Mouse (Mus musculus) left cerebral cortex, postnatal 36 days (tissue): ENCODE measurements at regions not wholly inside any gene's neighbourhood (a gene's known extent, or its start where the extent isn't known, plus 50 kb on each side); places are given as distances from the start of the nearest gene placed in this dataset.
"Not testable (repeated sequence)": the region's sequence is repeated elsewhere in the genome, so short reads cannot be mapped to it uniquely, and the experiment has no call there.

Source experiments
- DNase-seq, 2 experiments: peaks; one replicate each; pipeline ENCODE4 v3.0.0; 2021 to 2022; ENCODE audit warnings: low spot score in 2 of 2, mixed read lengths in 1 of 2
- intact Hi-C: fragments of 180-260 bp; cut with DNase I; formaldehyde crosslinking; loops from one replicate; pipeline ENCODE4 v1.15.1; 2025

DNA sequence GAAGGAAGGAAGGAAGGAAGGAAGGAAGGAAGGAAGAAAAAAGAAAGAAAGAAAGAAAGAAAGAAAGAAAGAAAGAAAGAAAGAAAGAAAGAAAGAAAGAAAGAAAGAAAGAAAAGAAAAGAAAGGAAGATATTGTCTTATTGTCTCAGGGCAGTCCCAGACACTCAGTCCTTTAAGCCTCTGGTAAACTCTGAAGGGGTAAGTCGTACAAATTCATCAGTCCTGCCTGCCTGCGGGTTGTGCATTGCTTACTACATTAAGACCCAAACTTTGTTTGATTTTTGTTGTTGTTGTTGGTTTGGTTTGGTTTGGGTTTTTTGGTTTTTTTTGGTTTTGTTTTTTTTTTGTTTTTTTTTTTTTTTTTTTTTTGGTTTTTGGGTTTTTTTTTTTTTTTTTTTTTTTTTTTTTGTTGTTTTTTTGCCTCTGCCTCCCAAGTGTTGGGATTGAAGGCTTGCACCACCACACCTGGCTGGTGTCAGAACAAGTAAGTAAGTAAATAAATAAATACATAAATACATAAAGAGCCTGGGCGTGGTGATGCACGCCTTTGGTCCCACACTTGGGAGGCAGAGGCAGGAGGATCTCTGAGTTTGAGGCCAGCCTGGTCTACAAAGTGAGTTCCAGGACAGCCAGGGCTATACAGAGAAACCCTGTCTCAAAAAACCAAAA is 1365.2 kb downstream of the Zfp704 start:
- DNase-seq, intact Hi-C loops: not testable (repeated sequence)

DNA sequence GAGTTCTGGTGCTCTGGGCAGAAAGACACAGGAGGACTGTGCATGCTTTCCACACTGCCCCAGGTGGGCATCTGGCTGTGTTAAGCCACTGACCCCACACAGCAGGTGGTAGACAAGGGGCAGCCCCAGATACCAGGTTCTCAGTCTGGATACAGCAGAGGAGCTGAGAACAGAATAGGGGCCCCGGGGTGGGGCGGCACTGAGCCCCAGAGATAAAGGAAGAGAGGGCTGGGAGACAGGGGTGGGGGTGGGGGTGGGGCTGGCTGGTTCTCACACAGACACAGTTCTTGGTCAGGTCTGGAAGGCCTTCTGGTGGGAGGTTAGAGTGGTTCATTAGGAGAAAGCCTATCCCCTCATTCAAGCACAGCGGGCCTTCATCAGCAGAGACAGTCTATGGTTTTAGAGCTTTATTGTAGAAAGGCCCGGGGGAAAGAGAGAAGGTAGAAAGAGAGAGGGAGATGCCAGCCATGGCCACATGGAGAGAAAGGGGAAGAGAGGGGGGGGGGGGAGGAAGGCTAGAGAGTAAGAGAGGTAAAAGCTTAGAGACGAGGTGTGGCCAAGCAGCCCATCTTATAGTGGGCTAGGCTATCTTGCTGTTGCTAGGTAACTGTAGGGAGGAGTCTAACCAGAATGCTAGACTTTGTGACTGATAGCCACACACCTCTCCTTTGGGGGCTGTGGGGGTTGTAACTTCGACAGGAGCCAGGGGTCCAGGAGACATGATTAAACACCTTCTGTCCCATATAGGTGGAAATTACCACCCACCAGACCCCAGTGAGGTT is 1403.1 kb downstream of the Zfp704 start:
- intact Hi-C loops, result no loop called here
- DNase-seq, result no peak

DNA sequence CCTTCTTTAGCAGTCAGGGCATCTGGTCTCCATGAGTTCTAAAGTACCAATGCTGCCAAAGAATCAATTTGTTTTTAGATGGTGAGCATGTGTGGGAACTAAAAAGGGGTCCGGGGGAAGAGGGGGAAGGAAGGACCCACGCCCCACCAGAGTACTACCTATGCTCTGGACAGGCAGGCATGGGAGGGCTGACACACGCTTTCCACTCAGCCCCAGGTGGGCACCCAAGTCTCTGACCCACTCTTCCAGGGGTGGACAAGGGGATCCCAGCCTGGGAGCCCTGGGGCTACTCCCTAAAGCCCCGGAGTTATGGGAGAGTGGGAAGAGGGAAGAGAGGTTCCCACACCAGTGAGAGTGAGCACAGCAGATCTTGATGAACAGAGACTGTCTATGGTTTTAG is 1446.9 kb downstream of the Zfp704 start:
- no peak for DNase-seq
- intact Hi-C loops, result no loop called here

DNA sequence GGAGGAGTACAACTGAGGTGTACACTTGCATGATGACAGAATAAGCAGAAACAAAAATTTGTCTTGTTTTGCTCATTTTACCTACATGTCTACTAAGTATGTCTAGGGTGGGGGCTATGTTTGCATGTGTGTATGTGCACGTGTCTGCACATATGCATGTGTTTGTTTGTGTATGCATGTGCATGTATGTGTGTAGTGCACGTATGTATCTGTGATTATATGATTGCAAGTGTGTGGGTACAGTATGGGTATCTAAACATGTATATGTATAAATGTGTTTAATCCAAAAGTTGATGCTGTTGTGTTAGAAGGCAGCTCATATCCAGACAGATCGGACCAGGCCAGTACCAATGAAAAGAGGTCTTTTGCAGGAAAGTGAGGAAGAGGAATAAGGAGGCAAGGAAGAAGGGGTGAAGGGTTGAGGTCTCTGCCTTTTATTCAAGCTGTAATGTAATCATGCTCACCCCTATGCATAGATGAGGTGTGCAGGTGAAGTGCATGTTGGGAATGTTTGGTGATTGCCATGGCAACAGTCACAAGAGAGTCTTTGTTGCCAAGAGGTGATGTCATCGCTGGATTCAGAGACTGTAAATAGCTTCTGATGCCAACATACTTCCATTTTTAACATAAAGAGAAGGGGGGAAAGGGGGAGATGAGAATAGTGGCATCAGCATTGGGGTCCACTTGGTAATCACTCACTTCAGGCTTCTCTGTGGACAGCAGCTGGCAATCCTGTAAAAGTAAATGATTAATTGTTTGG is 1447.7 kb downstream of the Zfp704 start:
- intact Hi-C loops, result no loop called here
- no peak for DNase-seq

DNA sequence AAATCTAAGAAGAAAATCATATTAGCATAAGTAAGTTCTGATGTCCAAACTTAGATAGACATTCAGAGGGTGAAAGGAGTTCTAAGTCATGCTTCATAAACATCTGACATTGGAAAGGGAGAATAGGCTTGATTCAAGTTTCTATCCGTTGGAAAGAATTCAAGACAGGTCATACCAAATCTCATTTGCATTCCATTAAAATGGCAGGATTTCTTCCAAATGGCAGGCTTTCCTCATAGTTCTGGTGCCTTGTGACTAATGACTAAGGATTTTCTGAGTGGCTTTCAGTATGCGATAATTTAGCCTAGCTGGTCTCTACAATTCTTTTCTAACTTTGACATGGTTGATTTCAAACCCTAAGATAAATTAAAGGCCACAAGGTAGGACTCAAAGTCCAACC is 1466.9 kb downstream of the Zfp704 start:
- intact Hi-C loops, result no loop called here
- no peak for DNase-seq

DNA sequence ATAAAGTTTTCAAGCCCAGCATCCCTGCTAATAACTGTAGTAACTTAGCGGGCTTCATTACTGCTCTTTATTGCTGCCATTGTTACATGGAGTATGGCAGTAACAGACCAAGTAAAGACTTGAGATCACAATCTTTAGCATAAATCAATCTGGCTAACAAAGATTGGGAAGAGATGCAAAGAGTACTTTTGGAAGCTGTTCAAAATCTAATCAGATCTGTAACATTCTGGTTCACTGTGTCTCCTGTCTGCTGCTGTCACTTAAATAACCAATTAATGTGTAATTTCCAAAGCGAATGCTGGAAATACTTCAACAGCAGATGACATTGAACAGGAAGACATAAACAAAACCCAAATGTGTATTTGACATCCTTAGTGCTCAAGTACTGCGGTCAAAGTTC is 1467.7 kb downstream of the Zfp704 start:
- DNase-seq, result no peak
- intact Hi-C loops, result no loop called here

DNA sequence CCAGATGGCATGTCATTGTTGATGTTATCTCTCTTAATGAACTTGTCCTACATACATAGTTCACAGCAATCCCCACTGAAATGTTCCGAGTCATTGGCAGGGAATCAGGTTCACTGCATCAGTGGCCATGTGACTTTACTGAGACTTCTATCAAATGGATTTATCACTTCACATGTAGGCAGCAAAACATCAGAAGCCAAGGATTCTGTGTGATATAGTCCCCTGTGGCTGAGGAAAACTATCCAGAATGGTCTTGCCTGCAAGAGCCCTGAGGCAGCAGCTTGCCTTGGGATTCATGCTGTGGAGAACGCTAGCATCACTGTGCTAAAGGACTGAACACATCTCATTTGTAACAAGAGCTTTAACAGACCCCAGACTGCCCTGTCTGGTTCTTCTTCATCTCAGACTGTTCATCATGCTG is 1468.2 kb downstream of the Zfp704 start:
- intact Hi-C loops, result no loop called here

DNA sequence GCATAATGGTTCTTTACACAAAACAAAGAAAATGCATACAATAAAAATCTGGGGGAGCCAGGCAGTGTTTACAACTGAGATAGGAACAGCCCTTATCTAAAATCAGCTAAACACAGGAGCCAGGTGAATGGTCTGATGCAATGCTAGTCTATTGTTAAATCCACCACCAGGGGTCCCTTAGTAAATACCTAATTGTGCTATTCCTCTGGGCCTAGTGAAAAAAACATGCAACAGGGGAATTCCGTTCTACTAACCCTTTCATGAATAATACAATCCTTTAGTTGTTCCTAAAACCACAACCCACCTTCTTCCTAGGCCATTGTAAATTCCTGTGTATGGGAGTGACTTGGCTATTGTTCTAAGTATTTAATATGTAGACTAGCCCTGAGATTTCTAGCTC is 1486.2 kb downstream of the Zfp704 start:
- DNase-seq, intact Hi-C loops: not testable (repeated sequence)

More for the DNA sequence above, 1468.2 kb downstream of the Zfp704 start:
- DNase-seq, result no peak

DNA sequence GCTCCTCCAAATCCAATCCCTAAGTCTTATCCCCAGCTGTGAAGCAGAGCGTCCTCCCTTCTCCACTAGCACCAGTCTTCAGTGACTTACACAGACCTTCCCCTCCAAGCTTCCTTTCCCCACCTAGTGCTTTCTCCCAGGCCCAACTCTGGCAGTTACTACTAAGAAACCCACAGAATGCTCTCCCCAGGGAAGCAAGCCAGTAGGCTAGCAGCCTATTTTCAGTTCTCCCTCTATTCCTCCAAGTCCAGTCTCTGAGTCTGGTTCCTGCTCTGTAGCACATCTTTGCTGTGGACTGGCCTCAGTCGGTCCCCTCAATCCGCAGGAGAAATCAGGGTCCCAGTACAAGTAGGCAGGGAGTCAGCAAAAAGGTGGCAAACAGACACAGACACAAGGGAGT is 1486.7 kb downstream of the Zfp704 start:
- no peak for DNase-seq
- intact Hi-C loops, result no loop called here

DNA sequence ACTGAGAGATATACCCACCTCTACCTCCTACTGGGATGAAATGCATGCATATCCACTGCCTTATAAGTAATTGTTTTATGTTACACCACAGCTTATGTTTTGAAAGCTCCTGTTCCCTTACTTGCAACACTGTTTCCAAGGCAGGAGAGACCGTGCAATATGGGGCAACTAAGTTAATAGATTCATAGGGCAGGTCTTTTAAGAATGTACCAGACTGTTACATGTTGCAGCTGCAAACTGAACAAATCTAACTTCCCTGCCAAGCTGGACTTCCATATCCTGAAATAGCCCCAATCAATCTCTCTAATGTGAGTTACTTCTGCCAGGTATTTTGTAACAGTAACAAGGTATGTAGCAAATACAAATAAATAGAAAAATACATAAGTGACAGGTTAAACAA is 1478.0 kb upstream of the 1700008P02Rik start:
- intact Hi-C loops, result no loop called here

DNA sequence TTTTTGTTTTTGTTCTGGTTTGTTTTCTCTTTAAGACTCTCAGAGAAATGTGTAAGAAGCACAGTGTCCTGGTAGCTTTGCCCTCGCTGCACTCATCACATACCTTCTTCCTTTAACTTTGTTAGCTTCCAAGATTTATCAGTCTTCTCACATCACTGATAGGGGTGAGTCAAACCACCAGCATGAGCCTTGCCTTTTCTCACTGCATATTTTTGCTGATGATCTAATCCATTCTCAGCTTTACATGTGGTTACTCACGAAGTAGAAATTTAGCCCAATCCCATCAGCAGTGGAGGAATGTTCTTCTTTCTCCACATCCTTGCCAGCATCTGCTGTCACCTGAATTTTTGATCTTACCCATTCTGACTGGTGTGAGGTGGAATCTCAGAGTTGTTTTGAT is 1464.5 kb upstream of the 1700008P02Rik start:
- intact Hi-C loops, result no loop called here
- no peak for DNase-seq

More for the DNA sequence above, 1478.0 kb upstream of the 1700008P02Rik start:
- DNase-seq, result no peak

DNA sequence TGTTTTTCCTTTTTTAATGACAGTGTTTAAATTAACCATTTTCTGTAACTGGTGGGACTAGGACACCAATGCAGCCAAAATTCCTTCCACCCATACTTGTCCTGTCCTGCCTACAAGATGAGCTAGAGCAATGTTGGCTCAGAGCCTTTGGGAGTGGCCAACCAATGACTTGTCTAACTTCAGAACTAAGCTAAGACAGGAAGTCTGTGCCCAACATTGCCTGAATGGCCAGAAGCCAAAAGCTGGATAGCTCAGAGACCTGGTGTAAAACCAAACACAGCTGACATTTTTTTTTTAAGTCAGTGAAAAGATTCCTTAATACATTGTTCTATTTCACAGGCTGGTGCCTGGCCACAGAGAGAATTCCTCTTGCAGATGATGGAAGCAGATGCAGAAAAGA is 1433.5 kb upstream of the 1700008P02Rik start:
- intact Hi-C loops, result no loop called here
- no peak for DNase-seq

DNA sequence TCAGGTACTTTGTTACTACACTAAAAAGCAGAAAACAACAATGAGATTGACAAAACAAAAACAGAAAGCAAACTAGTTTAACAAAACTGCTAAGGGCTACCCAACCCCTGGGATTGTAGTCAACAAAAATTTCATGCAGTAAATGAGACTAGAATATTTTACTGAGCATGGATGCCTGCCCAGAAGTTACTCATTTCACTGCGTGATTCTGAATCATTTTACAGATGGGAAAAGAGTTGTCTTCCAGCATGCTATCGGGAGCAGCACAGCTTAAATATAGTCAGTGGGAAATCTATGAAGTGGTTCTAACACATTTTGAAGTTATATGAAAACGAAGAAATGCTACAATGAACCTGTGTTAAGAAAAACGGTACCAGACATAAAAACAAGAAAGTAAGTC is 1430.9 kb upstream of the 1700008P02Rik start:
- peak; percentile 21 to 23 for DNase-seq
- intact Hi-C loops, result no loop called here

DNA sequence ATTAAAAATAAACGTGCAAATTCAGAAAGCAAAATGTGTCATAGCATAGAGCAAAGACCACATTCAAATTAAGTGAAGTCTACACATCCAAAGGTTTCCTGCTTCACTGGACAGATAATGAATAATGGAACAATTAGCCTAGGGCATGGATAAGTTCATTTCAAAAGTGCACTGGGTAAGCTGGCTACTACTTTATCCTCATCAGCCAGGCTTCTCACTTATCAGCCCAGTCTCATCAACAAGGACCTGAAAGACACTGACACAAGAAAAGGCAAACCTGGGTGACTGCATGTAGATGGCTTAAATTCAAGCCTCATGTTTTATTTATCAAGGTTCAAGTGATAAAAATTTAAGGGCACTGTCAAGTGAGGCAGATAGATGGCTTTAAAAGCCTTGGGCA is 1429.5 kb upstream of the 1700008P02Rik start:
- DNase-seq, result no peak
- intact Hi-C loops, result no loop called here

DNA sequence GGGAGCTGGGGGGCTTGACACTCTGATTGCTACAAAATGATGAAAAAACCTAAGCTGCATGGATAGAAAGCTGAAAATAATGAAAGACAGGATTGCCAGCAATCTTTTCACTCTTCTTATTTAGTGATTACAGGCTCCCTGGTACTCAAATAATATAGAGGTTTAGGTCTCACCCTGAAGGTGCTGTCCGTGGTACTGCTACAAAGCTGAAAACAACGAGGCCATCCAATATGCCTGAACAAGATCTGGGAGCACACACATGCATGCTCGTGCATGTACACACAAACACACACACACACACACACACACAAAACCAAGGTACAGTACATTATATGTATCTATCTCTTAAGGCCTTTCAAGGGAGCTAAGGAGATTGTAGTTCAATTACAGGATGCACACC is 1426.1 kb upstream of the 1700008P02Rik start:
- intact Hi-C loops, result no loop called here
- DNase-seq, result no peak

DNA sequence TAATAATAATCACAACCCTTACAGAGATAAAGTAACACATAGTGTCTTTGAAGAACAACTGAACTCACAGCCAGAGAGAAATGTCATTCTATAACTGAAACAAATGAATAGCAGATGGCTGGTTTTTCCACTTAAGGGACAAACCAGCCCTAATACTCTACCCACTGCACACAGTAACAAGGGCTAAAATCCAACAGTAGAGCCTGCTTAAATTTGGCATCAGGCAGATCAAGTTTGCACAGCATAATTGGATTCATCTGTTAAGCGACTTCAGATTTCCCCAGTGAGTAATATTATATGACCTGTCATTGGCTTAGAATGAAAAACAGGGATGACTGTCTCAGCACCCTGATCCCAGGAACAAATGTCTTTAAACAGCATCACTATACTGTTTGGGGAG is 1416.5 kb upstream of the 1700008P02Rik start:
- no peak for DNase-seq
- intact Hi-C loops, result no loop called here

DNA sequence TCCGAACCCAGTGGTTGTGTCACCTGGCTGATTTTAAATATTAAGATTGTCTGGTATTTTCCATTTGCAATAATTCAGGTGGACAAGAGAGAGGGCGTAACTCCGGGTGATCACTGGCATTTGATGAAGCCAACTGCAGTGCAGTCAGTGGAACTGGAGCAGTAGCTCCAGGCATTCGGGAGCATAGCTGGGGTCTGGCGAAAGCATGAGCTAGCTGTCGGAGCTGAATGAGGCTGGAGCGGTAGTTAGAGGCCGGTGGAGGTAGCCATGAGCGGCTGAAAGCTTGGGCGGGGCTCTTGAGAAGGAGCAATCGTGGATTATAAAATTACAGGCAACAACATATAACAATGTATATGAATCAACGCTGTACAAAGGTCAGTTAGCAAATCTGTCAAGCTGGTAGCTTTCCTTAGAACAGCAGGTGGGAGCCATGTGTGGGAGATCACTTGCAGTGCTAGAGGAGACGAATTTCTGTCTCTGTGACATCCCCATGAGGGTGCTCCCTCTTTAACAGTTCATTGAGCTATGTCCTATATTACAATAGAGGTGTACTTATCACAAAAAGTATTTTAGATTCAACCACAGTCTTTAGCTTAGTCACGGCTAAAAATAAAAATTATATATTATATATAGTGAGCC is 1415.0 kb upstream of the 1700008P02Rik start:
- DNase-seq, result no peak
- intact Hi-C loops, result no loop called here

DNA sequence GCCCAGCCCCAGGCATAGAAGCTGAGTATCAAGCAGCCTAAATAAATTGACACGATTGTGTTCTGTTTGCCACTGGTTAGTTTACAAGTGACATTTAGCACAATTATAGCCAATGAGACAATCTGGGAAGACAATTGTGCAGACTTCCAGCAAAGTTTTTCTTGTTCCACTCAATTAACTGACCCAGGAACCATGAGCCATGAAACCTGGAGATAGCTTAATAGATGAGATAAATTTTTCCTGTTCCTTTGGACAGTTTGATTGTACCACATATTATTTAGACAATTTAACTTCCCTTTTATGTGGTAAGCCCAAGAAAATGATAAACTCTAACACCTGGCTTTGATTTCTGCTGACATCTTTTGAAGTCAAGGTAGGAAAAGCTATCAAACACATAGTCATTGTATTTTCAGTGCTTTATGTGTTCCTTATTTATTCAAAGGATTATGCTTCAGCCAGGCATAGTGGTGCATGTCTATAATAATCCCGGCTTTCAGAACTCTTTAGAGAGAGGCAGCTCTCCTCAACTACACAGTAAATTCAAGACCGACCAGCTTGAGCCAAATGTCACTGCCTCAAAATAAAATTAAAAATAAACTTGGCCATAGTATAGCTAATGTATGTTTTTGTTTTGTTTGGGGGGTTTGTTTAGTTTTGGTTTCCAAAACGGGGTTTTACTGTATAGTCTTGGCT is 1406.2 kb upstream of the 1700008P02Rik start:
- intact Hi-C loops, result no loop called here
- DNase-seq, result no peak

DNA sequence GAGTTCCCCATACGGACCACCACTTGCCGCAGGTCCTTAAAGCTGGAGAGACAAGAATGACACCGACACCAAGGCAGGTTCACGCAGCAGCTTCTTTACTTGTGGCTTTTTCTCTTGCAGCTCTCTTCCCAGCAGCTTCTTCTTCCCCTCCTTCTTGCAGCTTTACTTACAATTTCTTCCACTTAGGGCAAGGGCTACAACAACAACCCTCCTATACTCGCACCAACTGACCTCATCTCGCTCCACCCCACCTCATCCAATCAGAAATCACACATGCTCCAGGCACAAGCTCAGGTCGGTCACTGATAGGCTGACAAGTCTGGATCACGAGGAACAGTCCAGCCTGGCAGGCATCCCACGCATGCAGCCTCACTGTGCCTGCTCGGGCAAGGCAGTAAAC is 1402.4 kb upstream of the 1700008P02Rik start:
- intact Hi-C loops, result no loop called here
- DNase-seq, result no peak

DNA sequence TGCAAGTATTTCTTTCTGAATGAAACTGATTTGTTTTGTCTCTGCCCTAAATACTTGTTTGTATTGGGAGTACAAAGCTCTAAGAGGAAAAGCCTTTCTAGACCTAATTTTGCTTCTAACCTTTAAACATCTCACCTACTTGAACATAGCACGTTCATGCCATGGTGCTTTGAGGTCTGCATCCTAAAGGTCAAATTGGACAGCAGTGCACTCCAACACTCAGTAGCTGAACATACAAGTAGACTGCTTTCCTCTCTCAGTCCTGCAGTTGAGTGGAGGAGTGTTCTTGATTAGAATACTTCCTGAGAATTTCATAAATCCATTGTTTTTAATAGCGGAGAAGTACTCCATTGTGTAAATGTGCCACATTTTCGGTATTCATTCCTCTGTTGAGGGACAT is 1397.2 kb upstream of the 1700008P02Rik start:
- DNase-seq, result no peak
- intact Hi-C loops, result no loop called here
